Mouse (Mus musculus): ENCODE results near the gene Gpx2. TPM values are rescaled to one million over a fixed set of nuclear protein-coding genes. Genes with fewer than 3 reads are reported as not detected.
A peak's percentile ranks its signal among the peaks of the same experiment; 100 is the strongest.

Gene Gpx2
- total RNA-seq (2015; ENCODE audit: low replicate concordance) (1.3 TPM in 1 of 2 replicates, not detected in the other), total RNA-seq (2017; ENCODE audit: low replicate concordance) (not detected in 2 replicates)

- no peak for ATAC-seq (replicated peaks; ENCODE audit: low FRiP score, poor library complexity, severe bottlenecking)
These were observed at the start of gene Gpx2 for GRCm38 (mm10) chr12:76795350-76795749. Gpx2 (minus strand) TSS chr12:76795554.

- no peak for ATAC-seq (replicated peaks; ENCODE audit: low FRiP score, poor library complexity, severe bottlenecking)
These were observed 49.1 kb upstream of the Gpx2 start for GRCm38 (mm10) chr12:76844346-76845061.

GRCm38 (mm10) chr12:76840081-76840480 lies 44.7 kb upstream of the Gpx2 start:
- no peak for ATAC-seq (replicated peaks; ENCODE audit: low FRiP score, poor library complexity, severe bottlenecking)

DNA sequence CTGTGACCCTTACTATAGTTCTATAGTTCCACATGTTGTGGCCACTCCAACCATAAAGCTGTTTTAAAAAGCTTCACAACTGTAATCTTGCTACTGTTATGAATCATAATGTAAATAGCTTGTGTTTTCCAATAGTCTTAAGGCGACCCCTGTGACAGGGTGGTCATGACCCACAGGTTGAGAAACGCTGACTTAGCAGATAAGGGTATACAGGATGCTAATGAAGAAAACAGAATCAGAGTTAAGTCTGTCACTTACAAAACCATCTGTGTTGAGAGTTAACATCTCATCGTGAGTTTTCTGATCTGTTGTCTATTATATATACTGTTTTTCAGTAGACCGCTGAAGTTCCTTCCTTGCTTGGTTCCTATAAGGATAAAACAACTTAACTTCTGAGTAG lies 43.9 kb upstream of the Gpx2 start:
- no peak for ATAC-seq (replicated peaks; ENCODE audit: low FRiP score, poor library complexity, severe bottlenecking)

DNA sequence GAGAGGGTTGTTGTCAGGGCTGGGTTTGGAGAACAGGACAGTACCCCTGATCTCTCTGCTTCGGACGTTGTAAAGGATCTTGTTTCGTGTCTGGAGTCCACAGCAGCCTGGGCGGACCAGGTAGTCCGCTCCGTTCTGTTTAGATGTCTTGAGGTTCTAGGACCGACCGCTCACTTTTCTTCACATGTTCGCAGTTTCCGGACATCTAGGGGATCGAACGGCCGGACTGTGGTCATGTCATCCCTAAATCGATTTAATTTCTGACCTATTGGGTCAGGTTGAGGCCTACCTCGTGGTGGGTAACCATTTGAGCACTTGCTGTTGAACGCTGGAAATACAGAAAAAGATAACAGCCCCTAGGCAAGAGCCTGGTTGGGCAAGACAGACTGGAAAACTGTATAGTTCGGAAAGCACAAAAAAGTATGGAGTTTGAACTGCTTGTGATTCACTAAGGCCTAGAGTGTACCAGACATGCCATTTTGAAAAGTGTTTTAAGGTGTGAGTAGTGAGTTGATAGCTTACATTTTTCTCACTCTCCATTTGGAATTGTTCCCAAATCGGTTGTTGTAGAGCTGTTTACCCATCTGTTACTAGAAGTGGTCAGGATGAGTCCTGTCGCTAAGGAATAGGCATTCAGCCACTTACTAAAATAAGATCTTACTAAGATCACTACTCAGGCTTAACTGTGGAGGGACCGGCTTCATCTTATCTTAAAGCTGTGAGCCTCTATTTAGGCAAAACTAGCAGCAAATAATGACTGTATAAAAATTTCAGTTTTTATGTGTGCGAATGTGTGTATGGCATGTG lies 42.7 kb upstream of the Gpx2 start:
- peak; percentile 59 for ATAC-seq (replicated peaks; ENCODE audit: low FRiP score, poor library complexity, severe bottlenecking)

DNA sequence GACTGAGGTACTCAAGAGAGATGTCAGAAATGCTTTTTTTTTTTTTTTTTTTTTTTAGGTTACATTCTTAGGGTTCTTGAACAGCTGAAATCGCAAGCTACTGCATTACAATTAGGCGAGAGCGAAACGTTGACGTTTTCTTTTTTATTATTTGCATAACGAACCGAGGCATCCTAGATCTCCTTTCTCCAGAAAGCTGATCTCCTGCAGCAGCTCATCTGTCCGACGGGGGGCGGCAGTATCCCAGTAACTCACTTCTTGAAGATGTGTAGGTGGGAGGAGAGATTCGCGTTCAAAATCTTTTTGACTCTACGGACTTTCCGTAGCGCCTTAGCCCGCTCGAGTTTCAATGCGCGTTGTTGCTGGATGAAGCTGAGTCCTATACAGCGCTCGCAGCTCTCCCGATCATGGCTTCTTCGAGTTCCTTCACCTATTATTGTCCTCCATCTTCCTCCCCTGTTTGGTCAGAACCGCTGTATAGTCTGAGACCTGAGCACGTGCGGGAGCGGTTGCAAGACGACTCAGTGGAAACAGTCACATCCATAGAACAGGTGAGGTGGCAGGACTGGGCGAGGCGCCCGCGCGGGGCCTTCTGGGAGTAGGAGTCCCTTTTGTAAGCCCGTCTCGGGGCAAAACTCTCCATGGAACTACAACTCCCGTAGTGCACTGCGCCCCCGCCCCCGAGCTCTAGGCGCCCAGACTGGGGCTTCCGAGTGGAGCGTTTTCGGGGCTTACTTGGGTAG lies 41.9 kb upstream of the Gpx2 start:
- peak; percentile 96 for ATAC-seq (replicated peaks; ENCODE audit: low FRiP score, poor library complexity, severe bottlenecking)

DNA sequence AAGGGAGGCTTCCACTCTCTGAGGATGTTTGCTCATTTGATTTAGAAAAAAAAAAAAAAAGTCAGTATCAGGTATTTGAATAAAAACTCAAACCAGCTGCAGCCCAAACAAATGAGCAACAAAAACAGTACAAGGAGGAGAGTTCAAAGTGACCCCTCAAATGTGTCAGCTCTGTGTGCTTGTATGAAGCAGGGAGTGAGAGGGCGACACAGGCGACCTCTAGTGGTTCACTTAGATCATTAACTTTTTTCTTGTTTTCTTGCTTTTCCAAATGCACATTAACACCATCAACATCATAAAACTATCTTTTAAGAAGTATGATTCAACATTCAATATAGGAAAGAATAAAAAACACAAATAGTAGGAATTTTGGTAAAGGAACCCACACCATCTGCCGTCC lies 37.4 kb upstream of the Gpx2 start:
- ATAC-seq (replicated peaks; ENCODE audit: low FRiP score, poor library complexity, severe bottlenecking), result no peak

DNA sequence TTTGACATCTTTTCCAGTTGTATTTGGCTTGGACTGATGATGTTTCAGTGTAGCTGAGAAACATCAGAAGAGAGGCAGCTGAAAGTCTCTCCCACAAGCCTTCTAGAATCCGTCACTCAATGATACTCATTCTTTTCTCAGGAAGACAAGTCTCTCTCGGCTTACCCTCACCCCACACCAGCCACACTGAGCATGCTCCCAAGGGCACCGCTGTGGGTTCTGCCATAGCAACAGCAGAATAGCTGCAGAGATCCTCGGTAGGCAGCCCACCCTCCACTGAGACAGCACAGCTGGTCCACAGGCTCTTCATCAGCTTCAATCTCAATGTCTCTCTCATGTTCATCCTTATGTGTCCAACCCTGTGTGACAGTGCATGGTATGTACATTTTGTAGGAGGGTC lies 29.9 kb upstream of the Gpx2 start:
- no peak for ATAC-seq (replicated peaks; ENCODE audit: low FRiP score, poor library complexity, severe bottlenecking)

DNA sequence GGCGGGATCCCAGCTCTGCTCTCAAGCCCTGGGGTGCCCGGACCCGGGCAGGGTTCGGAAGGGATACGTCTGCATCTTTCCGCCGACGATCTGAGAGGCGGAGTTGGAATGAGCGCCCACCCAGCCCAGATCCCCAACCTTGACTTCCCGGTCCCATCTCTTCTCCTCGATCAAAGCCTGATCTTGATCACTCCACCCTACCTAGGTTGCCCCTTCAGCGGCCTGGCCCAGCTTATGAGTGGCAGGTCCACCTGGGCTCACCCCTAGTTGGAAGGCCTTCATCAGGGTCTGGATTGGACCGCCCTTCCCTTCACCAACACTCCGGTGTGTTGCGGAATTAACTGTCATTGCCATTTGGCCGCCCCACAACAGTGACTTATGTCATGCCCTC lies 27.3 kb upstream of the Gpx2 start, which contains the start of gene Rab15:
Rab15 (minus strand) TSS at position 258 of the 391 bp plus-strand sequence.
- ATAC-seq (replicated peaks; ENCODE audit: low FRiP score, poor library complexity, severe bottlenecking), result no peak

- no peak for ATAC-seq (replicated peaks; ENCODE audit: low FRiP score, poor library complexity, severe bottlenecking)
These were observed 26.8 kb upstream of the Gpx2 start for GRCm38 (mm10) chr12:76822002-76822650.

- no peak for ATAC-seq (replicated peaks; ENCODE audit: low FRiP score, poor library complexity, severe bottlenecking)
These were observed 25.3 kb upstream of the Gpx2 start for GRCm38 (mm10) chr12:76820615-76821014.

- no peak for ATAC-seq (replicated peaks; ENCODE audit: low FRiP score, poor library complexity, severe bottlenecking)
These were observed 24.5 kb upstream of the Gpx2 start for GRCm38 (mm10) chr12:76819816-76820215.

DNA sequence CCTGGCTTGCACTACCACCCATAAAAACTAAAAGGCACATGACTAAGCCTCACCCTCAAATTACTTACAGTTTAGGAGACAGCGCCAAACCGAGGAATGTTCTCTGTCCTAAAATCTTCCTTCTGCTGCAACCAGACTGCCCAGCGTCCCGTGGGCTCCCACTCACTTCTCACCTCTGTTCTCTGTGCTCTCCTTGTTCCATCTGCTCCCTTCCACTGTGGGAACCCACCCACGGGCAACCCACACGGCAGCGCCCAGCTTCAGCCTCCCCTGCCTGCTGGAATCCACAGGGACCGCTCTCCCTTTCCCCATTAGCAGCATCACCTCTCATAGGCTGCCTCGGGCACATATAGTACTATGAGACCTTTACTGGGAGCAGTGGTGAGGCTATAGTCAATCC lies 23.6 kb upstream of the Gpx2 start:
- no peak for ATAC-seq (replicated peaks; ENCODE audit: low FRiP score, poor library complexity, severe bottlenecking)

GRCm38 (mm10) chr12:76818120-76818519 lies 22.8 kb upstream of the Gpx2 start:
- no peak for ATAC-seq (replicated peaks; ENCODE audit: low FRiP score, poor library complexity, severe bottlenecking)

DNA sequence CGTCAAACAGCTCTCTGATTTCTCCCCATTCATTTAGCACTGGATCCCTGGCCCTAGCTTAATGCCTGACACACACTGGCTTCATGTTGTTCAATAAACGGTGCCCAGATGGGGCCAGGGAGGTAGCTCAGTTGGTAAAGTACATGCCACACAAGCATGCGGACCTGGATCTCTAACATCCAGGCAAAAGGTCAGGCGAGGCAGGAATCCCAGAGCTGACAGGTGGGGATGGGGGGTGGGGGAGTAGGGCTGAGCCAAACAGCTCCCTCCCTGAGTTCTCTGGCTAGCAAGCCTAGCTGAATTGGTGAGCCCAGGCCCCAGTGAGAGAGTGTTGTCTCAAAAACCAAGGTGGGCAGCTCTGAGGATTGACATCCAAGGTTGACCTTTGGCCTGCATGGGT lies 21.8 kb upstream of the Gpx2 start:
- no peak for ATAC-seq (replicated peaks; ENCODE audit: low FRiP score, poor library complexity, severe bottlenecking)

- no peak for ATAC-seq (replicated peaks; ENCODE audit: low FRiP score, poor library complexity, severe bottlenecking)
These were observed 21.4 kb upstream of the Gpx2 start for GRCm38 (mm10) chr12:76816720-76817119.

DNA sequence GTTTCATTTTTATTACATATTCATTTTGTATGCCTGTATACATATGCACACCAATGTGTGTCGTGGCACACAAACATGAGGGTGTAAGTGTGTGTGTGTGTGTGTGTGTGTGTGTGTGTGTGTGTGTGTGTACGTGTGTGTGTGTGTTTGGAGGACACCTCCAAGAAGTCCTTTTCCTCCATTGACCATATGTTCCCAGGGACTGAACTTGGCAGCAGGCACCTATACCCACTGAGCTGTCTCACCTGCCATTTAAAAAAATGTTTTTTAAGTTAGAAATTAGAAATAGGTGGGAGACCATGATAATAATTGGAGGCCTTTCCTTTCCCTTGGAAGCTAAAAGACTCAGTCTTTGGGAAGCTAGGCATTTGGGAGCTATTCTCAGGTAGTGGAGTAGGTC lies 18.8 kb upstream of the Gpx2 start:
- no peak for ATAC-seq (replicated peaks; ENCODE audit: low FRiP score, poor library complexity, severe bottlenecking)

- ATAC-seq (replicated peaks; ENCODE audit: low FRiP score, poor library complexity, severe bottlenecking), result no peak
These were observed 18.2 kb upstream of the Gpx2 start for GRCm38 (mm10) chr12:76813543-76813942.

DNA sequence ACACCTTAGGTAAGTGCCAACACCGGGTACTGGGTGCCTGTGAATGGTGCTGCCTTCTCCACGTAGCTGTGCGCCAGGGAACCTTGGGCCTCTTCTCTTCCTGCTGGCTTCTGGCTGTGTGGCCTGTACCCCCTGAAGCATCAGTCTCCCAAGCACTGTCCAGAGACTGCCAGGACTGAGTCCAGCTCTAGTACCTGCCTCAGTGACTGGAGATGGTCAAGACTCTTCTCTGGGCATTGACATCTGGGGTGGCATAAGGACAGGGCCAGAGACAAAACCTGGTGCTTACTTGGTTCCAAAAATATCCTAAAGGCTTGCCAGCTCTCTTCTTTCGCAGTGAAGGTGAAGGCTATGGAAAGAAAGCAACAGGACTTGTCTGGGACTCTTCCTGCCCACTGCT lies 15.7 kb upstream of the Gpx2 start:
- ATAC-seq (replicated peaks; ENCODE audit: low FRiP score, poor library complexity, severe bottlenecking), result no peak

DNA sequence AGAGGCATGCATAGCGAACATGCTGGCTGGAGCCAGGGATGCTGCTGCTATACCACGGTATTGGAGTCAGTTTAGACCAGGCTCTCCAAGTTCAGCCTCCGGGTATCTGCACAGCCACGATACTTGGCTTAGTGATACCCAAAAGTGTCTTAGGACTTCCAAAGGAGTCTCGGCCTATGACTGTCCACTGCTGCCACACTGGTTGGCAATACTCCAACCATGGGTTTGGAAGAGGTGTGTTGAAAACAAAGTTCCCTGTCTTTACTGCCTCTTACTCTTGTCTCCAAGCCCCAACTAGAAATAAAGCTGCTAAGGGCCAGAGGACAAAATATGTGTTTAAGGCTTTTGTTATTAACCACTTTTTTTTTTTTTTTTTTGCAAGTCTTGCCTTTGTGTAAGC lies 15.1 kb upstream of the Gpx2 start:
- no peak for ATAC-seq (replicated peaks; ENCODE audit: low FRiP score, poor library complexity, severe bottlenecking)
